Mouse (Mus musculus): ENCODE data around the gene Lama5. TPM values are rescaled to one million over a fixed set of nuclear protein-coding genes. Genes with fewer than 3 reads are reported as not detected.
A peak's percentile ranks its signal among the peaks of the same experiment; 100 is the strongest.

Lama5 gene
- 3.4 and 5.0 TPM in 2 replicates for polyA plus RNA-seq (2015; fragmentation: Nextera tagmentation; extraction: Ambion mirVana)

DNA sequence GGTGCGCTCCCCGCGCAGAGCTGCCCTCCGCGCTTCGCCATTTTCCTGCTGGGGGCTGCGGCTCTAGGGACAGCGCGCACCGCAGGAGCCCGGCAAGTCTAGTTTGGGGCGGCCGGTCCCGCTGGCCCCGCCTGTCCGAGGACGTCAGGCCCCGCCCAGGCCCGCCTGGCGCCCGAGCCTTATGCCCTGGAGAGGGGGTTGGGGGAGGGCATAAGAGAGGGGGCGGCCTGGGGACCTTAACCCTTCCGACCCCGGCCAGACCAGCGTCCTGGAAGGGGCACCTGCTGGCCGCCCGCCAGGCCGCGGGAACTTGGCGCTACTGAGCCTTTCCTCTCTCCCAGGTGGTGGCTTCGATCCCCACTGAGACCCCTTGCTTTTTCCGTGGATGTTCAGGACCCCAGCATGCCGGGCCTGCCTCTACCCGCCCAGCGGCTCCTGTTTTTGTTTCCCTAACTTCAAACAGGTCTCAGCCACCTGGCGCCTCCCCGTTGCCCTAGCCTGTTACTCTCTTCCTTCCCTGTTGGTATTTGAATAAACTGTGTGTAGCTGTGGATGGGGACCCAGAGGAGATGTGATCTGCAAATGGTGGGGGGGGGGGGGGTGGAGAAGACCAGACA lies at the start of gene Lama5:
Gene Lama5, minus strand, starts transcription at position 98 of the 617 bp plus-strand sequence.
- Histone ChIP-seq H3K4me2 (peak within 1 kb of the TSS; percentile 99), H3K27ac (no peak within 1 kb of the TSS), H3K36me3 (ENCODE audit: poor library complexity, severe bottlenecking) (no peaks in the 10 kb centered on the region), H3K4me3 (peak within 1 kb of the TSS; percentile 63), H3K4me1 (peaks cover 44% of the 10 kb centered on the region), H3K9me3 (replicated peaks) (no peaks in the 10 kb centered on the region), H3K27me3 (peaks cover 38% of the 10 kb centered on the region), H3K9ac (peak within 1 kb of the TSS; percentile 71)
- ATAC-seq, result peak; percentile 70
- under 1% methylated on average over 31 of the region's 37 CpGs for WGBS

- Histone ChIP-seq H3K4me1 (peaks cover 35% of the 10 kb centered on the region), H3K27me3 (0 out of 2 replicates have a peak, but pooled peaks cover 10% of the 10 kb centered on the region), H3K27ac (no peak overlapping the region), H3K4me2 (no peak overlapping the region), H3K4me3 (no peak overlapping the region), H3K36me3 (ENCODE audit: poor library complexity, severe bottlenecking) (peaks cover 11% of the 10 kb centered on the region; the same call in 1 of the 2 replicates), H3K9me3 (replicated peaks) (no peaks in the 10 kb centered on the region), H3K9ac (no peak overlapping the region)
- 86% methylated on average over 2 of the region's 2 CpGs for WGBS
- ATAC-seq, result no peak
Observed at GRCm38 (mm10) chr2:180274523-180274922, 48.9 kb upstream of the Lama5 start.

DNA sequence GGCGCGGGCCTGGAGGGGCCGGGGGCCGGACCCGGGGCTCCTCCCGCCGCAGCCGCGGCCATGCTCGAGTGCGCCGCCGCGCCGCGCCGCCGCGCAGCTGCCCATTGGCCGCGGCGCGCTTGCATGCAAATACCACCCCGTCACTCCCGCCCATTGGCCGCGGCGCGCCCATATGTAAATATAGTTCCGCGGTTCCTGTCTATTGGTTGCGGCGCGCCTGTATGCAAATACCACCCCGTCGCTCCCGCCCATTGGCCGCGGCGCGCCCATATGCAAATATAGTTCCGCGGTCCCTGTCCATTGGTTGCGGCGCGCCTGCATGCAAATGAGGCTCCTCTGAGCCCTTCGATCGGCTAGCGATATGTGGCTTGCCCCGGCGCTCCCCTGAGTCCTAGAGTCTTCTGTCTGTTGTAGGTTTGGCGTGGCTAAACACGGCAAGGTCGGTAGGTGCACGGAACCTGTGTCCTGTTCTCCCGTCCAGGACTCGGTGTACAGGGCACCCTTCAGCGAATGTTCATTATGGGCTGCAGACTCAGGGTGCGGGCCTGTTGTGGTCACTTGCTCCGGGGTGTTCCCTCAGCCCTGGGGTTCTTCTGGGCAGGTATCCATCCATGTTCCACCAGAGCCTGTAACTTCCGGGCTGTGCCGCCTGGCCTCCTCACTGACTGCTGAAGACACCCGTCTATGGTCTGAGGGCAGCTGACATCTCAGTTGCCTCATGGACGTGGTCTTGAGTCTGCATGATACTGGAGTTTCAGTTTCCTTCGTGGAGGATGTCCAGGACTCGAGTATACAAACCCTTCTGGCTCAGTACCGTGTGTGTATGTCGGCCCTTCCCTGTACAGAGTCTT lies 48.0 kb upstream of the Lama5 start, which contains the start of gene Cables2:
Gene Cables2, minus strand, starts transcription at position 103 of the 851 bp plus-strand sequence.
- Histone ChIP-seq H3K27me3 (0 out of 2 replicates have a peak, but pooled peaks cover 10% of the 10 kb centered on the region), H3K36me3 (ENCODE audit: poor library complexity, severe bottlenecking) (peaks cover 14% of the 10 kb centered on the region; the same call in 1 of the 2 replicates), H3K4me3 (peak within 1 kb of the TSS; percentile 90), H3K9ac (peak within 1 kb of the TSS; percentile 93), H3K27ac (peak within 1 kb of the TSS; percentile 65), H3K9me3 (replicated peaks) (no peaks in the 10 kb centered on the region), H3K4me1 (peaks cover 37% of the 10 kb centered on the region), H3K4me2 (peak within 1 kb of the TSS; percentile 98)
- ATAC-seq, result peak; percentile 96
- 8% methylated on average over 59 of the region's 68 CpGs for WGBS

DNA sequence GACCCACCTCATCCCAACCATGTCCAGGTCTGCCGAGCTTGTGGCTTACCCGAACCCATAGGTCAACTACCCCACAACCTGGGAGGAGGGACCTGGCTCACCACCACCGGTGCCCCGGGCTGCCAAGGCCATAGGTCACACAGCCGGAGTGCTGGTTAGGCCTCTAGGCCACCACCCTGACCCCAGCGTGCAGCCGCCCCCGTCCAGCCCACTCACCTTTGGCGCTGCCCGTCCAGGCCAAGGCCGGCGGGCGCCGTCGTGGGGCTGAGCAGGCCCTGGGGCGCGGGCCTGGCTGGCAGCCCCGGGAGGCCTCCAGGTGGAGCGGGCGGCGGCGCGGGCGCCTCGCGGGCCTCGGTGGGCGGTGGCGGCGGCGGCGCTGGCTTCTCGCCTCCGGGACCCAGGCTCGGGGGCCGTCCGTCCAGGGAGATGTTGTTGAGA lies 47.2 kb upstream of the Lama5 start:
- WGBS, result under 1% methylated on average over 27 of the region's 37 CpGs
- Histone ChIP-seq H3K4me2 (peak overlapping the region; percentile 98), H3K4me3 (peak overlapping the region; percentile 90), H3K36me3 (ENCODE audit: poor library complexity, severe bottlenecking) (peaks cover 18% of the 10 kb centered on the region; the same call in 1 of the 2 replicates), H3K27ac (peak overlapping the region; percentile 65), H3K9ac (peak overlapping the region; percentile 93), H3K4me1 (peaks cover 43% of the 10 kb centered on the region), H3K27me3 (0 out of 2 replicates have a peak, but pooled peaks cover 10% of the 10 kb centered on the region), H3K9me3 (replicated peaks) (no peaks in the 10 kb centered on the region)
- peak; percentile 22 for ATAC-seq

DNA sequence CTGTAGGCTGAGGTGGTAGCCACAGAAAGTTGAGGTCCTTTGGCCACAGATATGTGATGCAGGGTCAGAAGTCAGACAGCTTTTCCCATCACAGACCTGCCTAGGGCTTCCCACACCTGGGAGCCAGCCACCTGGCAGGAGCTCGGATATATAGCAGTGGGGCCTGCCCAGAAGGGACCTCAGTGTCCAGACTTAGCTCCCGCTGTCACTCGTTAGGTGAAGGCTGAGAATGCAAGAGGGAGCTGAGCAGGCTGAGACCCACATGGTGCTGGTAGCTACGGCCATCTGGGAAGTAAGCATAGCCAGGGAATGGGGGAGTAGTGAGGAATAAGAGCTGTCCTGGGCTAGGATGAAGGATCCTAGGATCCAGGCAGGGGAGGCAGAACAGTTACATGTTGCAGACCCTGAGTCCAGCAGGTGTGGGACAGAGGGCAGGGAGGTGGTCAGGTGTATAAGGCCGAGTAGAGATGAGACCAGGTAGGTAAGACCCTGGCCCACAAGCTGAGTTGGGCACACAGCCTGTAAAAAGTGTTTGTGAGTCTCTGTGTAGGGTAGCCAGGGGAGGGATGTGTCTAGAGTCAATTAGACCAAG lies 46.2 kb upstream of the Lama5 start:
- 0 out of 2 replicates have a peak, but pooled peaks cover 7% of the 10 kb centered on the region for H3K27me3 ChIP-seq
- peak overlapping the region; percentile 98 for H3K4me2 ChIP-seq
- no peak overlapping the region for H3K27ac ChIP-seq
- peaks cover 43% of the 10 kb centered on the region for H3K4me1 ChIP-seq
- 70% methylated on average over 5 of the region's 5 CpGs for WGBS
- H3K9me3 ChIP-seq (replicated peaks), result no peaks in the 10 kb centered on the region
- peak overlapping the region; percentile 90 for H3K4me3 ChIP-seq
- ATAC-seq, result no peak
- peaks cover 28% of the 10 kb centered on the region for H3K36me3 ChIP-seq (ENCODE audit: poor library complexity, severe bottlenecking)
- H3K9ac ChIP-seq, result peak overlapping the region; percentile 93

DNA sequence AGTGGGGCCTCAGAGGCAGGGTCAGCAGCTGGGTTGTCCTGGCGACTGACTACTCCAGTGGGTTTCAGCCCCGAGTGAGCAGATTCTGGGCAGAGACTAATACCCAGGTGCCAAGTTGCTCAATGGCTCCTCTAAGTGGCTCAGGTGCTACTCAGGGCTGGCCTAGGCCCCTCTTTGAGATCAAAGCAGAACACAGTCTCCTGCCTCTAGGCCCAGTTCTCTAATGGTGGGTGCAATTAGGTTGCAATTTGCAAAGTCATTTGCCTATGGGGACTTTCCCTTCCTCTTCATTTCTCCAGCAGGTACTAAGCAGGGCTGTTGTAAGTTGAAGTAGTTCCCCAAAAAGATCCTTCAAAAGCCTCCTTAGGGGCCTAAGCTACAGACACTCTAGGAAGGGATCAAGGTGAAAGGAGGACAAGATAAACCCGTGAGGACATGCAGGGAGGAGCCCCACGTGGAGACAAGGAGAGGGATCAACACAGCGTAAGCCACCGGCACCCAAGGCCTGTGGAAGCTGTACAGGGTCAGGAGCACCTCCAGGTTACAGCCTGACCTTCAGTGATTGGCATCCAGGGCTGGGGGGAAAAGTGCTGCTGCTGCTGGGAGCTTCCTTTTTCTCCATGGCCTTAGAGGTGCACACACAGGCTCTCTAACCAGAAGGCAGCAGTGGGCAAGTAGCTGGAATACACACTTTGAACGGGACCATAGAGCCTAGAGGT lies 45.0 kb upstream of the Lama5 start:
- H3K4me1 ChIP-seq, result peaks cover 39% of the 10 kb centered on the region
- H3K27me3 ChIP-seq, result 0 out of 2 replicates have a peak, but pooled peaks cover 7% of the 10 kb centered on the region
- WGBS, result 80% methylated on average over 7 of the region's 7 CpGs
- no peaks in the 10 kb centered on the region for H3K9me3 ChIP-seq (replicated peaks)
- H3K4me2 ChIP-seq, result no peak overlapping the region
- no peak overlapping the region for H3K27ac ChIP-seq
- H3K4me3 ChIP-seq, result no peak overlapping the region
- no peak for ATAC-seq
- peak overlapping the region; percentile 93 for H3K9ac ChIP-seq
- H3K36me3 ChIP-seq (ENCODE audit: poor library complexity, severe bottlenecking), result peaks cover 40% of the 10 kb centered on the region

- Histone ChIP-seq H3K4me1 (peaks cover 39% of the 10 kb centered on the region), H3K27ac (no peak overlapping the region)
- WGBS, result 95% methylated on average over 10 of the region's 10 CpGs
Observed at GRCm38 (mm10) chr2:180269329-180269728, 43.7 kb upstream of the Lama5 start.

GRCm38 (mm10) chr2:180267955-180268354 lies 42.3 kb upstream of the Lama5 start:
- Histone ChIP-seq H3K27me3 (no peaks in the 10 kb centered on the region), H3K27ac (no peak overlapping the region), H3K4me1 (peaks cover 35% of the 10 kb centered on the region), H3K4me3 (no peak overlapping the region), H3K9me3 (replicated peaks) (no peaks in the 10 kb centered on the region), H3K4me2 (no peak overlapping the region), H3K36me3 (ENCODE audit: poor library complexity, severe bottlenecking) (peaks cover 60% of the 10 kb centered on the region), H3K9ac (no peak overlapping the region)
- ATAC-seq, result no peak
- WGBS, result 68% methylated on average over 2 of the region's 2 CpGs

More at GRCm38 (mm10) chr2:180269329-180269728, 43.7 kb upstream of the Lama5 start:
- Histone ChIP-seq H3K36me3 (ENCODE audit: poor library complexity, severe bottlenecking) (peaks cover 47% of the 10 kb centered on the region), H3K4me2 (no peak overlapping the region), H3K9ac (no peak overlapping the region), H3K27me3 (0 out of 2 replicates have a peak, but pooled peaks cover under 1% of the 10 kb centered on the region), H3K9me3 (replicated peaks) (no peaks in the 10 kb centered on the region), H3K4me3 (no peak overlapping the region)
- no peak for ATAC-seq

GRCm38 (mm10) chr2:180262891-180263290 lies 37.2 kb upstream of the Lama5 start:
- Histone ChIP-seq H3K4me3 (no peak overlapping the region), H3K4me1 (peaks cover 7% of the 10 kb centered on the region), H3K36me3 (ENCODE audit: poor library complexity, severe bottlenecking) (peaks cover 88% of the 10 kb centered on the region), H3K27me3 (no peaks in the 10 kb centered on the region), H3K9ac (no peak overlapping the region), H3K9me3 (replicated peaks) (no peaks in the 10 kb centered on the region), H3K27ac (no peak overlapping the region), H3K4me2 (no peak overlapping the region)
- ATAC-seq, result no peak
- WGBS, result 94% methylated on average over 10 of the region's 10 CpGs

DNA sequence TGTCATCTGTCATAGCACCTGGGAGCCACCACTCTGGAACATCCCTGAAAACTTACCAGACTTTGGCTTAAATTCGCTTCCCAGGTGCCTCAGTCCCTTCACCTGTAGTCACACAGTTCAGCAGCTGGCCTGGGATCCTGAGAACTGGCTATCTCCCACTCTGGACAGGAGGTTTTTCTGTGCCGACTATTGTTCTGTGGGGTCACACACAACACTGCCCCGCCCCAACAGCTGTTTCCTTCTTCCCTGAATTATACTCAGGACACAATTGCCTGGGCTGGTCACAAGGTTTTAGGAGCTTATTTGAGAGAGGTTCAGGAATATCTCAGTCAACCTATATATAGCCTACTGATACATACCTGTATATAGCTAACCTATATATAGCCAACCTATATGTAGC lies 36.8 kb upstream of the Lama5 start:
- Histone ChIP-seq H3K4me2 (no peak overlapping the region), H3K4me3 (no peak overlapping the region), H3K27me3 (no peaks in the 10 kb centered on the region), H3K36me3 (ENCODE audit: poor library complexity, severe bottlenecking) (peaks cover 84% of the 10 kb centered on the region), H3K4me1 (peaks cover 9% of the 10 kb centered on the region), H3K27ac (no peak overlapping the region), H3K9me3 (replicated peaks) (no peaks in the 10 kb centered on the region), H3K9ac (no peak overlapping the region)
- WGBS, result 88% methylated on average over 3 of the region's 3 CpGs
- no peak for ATAC-seq

DNA sequence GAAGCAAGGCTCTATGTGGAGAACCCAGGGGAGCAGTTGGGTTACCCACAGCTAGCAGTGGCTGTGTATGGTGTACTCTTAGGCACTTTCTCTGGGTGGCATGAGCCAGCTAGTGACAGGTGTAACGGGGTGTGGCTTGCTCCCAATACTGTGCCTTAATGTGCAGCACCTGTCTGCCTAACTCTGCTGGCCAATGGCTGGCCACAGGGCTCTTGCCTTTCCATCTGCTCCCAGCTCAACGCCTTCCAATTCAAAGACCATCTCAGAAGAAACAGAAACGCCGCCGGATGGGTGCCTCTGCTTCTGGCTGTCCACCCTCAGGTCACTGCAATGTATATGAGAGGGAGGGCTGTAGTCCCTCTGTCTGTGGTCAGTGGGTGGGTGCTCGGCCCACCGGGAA lies 36.2 kb upstream of the Lama5 start:
- H3K4me3 ChIP-seq, result no peak overlapping the region
- no peak overlapping the region for H3K9ac ChIP-seq
- H3K9me3 ChIP-seq (replicated peaks), result no peaks in the 10 kb centered on the region
- no peaks in the 10 kb centered on the region for H3K27me3 ChIP-seq
- ATAC-seq, result no peak
- H3K4me2 ChIP-seq, result no peak overlapping the region
- H3K4me1 ChIP-seq, result peaks cover 9% of the 10 kb centered on the region
- 92% methylated on average over 7 of the region's 7 CpGs for WGBS
- H3K36me3 ChIP-seq (ENCODE audit: poor library complexity, severe bottlenecking), result peaks cover 79% of the 10 kb centered on the region
- no peak overlapping the region for H3K27ac ChIP-seq

All from forebrain, embryonic 13.5 days (tissue).